Mouse (Mus musculus) thymus, postnatal 0 days (tissue): ENCODE measurements around the gene Hist1h1c. TPM values are rescaled to one million over a fixed set of nuclear protein-coding genes. Genes with fewer than 3 reads are reported as not detected.
"Not testable (repeated sequence)": the region's sequence is repeated elsewhere in the genome, so short reads cannot be mapped to it uniquely, and the experiment has no call there.

Experiments
- DNase-seq: peaks from one replicate; pipeline ENCODE4 v3.0.0-alpha.2; 2015; ENCODE audit warnings: low spot score
- polyA plus RNA-seq: library from polyadenylated mRNA; unstranded; fragments of >200 nt; fragmentation: Nextera tagmentation; extraction: Ambion mirVana; gene quantifications from 2 replicates; pipeline ENCODE4 v1.2.1, GENCODE M21; 2015

Hist1h1c gene
- polyA plus RNA-seq, 1 experiment from 2014 or later, result 44.7 TPM

DNA sequence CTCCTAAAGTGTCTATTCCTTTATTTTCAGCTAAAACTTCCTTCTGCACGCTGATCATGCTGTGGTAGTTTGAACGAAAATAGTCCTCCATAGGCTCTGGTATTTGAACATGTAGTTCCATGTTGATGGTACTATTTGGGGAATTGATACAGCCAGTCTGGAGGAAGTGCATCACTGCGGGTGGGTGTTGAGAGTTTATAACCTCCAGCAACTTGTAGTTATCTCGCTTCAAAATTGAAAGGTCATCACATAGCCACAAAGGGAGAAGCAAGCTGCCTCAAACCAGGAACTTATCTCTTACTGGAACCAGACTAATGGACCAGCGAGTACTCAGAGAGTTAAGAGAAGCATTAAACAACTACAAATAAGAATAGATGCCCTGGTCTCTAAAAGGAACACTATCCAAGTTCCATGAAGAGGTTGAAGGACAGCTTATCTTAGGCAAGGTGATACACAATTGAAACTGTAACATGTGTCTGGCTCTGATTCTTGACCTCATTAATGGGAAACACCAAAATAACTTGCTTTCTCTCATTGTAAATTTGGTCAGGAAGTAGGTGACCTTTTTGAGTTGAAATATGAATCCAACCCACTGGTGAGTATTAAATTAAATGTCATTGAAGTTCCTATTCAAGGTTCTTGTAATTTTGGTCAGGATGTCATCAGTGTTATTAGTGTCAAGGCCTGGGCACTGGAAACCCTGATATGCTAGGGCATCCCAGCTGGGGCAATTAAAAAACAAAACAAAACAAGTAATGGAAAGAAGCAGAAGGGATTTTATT lies 22.2 kb upstream of the Hist1h1c start:
- no peak for DNase-seq

DNA sequence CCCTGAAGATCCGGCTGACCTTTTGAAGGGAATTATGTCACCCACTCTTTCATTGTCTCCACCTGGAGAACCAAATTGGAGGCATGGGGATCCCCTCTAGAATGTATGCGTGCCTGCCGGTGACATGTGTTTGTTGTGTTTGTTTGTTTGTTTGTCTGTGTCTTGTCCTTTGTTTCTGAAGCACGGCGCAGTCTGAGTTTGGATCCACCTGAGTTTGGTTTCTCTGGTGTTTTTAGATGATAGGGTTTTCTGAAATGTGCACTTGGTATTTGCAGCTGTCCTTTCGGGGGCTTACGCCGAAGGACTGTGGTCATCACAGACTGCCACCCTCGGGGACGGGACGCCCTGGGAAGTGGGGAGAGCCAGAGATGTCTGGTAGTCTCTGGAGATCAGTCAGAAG lies 21.4 kb upstream of the Hist1h1c start:
- no peak for DNase-seq

DNA sequence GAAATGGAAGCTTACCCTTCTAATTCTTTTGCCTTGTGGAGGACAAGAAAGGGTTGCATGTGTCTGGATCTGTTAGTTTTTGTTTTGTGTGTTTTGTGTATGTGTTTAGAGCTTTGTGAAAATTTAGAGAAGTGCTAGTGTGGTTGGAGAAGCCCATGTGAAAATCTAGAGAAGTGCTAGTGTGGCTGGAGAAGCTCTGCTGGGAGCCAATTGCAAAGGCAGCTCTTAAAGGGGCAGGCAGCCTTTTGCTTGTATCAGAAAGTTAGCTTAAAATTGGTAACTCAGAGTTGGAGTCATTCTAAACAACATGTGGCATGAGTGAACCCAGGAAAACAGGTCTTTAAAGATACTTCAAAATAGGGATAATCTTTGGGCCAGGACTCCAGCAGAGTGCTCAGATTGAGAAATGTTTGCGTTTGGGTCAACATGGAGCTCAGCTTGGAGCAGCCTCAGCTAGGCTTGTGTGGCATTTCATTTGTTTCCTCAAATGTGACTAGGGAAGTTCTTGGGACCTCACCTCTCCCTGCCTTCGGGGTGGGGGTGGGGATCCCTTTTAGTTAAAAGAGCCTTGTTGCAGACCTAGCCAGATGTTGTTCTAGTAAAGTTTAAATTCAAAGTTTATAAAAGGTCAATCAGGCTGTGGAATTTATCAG lies 20.9 kb upstream of the Hist1h1c start:
- not testable (repeated sequence) for DNase-seq

DNA sequence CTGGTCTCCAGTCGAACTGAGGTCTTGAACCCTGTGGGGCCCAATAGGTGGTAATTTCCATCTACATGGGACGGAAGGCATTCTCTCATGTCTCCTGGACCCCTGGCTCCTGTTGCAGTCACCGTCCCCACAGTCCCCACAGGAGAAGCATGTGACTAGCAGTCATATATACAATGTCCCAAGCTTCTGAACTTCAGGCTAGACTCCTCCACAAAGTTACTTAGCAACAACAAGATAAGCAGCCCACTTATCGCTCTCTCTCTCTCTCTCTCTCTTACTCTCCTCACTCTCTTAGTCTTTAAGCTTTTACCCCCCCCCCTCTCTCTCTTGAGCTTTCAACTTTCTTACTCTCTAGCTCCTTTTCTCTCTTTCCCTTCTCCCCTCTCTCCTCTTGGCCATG lies 14.4 kb upstream of the Hist1h1c start:
- no peak for DNase-seq

DNA sequence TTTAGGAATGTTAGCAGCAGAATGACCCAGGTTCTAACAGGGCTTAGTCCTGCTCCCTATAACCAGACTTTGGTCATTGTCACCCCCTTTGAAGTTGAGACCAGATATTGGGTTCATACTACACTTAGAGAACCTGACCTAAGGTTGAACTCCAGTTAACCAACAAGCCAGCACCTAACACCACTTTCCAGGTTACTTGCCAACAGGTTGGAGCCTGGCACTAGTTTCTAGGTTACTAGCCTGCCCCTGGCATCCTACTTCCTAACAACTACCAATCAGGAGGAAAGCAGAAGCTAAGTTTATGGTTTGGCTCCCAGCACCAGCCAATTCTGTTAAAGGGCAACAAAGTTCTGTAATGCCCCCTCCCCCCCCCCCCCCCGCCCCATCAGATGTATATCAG lies 13.4 kb upstream of the Hist1h1c start:
- no peak for DNase-seq

DNA sequence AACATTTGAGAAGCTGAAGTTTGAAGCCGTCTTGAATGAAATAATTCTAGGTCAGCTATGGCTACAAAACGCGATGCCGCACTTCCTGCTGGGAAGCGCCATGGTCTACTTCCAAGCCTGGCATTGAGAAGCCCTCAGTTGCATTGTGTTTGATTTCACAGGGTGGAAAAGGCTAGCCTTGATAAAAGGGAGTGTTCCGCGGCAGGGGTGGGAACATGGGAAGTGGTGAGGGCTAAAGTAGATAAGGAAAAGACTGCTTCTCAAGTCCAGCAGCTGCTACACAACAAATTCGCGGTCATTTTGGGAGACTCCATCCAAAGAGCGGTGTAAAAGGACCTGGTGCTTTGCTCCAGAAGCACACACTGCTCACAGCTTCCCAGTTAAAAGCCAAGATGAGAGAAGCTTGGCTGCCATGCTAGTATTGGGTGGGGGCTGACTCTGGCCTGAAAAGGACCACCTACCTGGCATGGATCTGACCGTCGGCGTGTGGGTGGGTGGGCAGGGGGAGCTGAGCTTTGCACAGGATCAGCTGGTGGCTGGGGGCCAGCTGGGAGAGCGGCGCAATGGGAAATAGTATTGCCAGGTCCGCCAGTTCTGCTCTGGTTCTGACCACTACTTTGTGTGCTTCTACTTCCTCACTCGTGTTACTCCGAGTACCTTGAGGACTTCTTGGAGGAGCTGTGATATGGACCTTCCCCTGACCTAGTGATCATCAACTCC lies 10.0 kb upstream of the Hist1h1c start:
- DNase-seq, result no peak

DNA sequence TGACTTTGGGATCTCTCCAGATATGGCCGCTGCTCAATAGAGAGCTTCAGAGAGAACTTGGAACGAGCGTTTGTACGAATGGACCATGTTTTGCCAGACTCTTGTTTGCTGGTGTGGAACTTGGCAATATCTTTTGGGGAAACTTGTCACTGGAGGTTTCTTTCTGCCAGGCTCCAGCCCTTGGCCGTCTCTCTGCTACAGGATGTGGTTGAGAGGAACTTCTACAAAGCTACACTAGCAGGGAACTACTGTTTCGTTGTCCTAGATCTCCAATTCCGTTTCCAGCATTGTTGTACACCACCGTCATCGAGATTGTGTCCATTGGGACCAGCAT lies 9.4 kb upstream of the Hist1h1c start:
- DNase-seq, result peak; percentile 63

DNA sequence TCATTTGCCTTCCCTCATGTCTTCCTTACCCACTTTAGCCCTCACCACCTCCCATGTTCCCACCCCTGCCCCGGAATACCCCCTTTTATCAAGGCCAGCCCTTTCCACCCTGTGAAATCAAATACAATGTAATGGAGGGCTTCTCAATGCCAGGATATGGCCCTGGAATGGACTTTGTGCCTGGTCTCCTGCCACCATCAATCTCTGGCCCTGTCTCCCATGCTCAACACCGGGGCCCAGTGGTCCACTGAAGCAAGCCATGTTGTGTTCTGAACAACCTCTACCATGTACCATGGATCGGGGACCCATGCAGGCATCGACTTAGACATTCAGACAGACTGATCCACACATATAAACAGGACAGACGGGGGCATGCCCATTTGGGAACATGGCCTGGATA lies 8.9 kb upstream of the Hist1h1c start:
- no peak for DNase-seq

DNA sequence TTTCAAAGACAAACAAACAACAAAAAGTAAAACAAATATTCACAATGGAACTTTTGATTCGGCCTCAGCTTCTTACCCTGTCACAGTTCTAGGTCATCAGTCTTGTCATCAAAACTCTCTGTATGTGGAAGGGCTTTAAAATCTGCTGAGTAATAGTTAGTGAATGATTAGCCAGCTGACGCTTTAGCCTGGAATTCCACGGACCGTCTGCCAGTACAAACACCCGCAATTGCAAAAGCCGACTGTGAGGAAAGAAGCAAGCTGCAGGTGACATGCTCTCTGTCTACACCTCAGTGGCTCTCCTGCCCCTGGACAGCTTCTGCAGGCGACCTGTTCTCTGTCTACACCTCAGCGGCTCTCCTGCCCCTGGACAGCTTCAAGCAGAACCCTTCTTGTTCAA lies 8.1 kb upstream of the Hist1h1c start:
- no peak for DNase-seq

DNA sequence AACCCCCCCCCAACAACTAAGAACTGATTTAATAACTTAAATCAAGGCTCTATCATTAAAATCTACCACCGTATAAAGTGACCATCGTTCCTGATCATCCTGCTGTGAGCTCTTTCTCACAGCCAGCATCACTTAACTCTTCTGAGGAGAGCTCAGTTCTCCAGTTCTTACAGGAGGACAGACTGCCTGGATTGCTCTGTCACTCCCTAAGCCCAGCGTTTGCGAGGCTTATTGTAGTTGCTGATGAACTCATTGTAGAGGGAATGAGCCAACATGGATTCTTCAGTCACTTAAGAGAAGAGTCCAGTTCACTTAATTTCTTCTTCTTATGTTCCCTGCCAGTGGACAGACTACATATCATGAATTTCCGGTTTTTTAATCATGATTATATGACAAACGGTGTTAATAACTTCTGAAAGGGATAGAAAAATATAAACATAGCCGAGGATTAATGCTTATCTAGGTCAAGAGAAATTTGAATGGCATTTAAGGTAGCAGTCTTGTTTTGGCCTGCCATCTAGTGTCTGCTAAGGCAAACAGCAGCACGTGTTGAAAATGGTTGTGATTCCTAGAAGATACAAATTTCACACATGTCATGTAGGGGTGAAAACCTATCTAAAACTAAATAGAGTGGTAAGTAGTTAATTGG lies 6.3 kb upstream of the Hist1h1c start:
- peak; percentile 67 for DNase-seq

DNA sequence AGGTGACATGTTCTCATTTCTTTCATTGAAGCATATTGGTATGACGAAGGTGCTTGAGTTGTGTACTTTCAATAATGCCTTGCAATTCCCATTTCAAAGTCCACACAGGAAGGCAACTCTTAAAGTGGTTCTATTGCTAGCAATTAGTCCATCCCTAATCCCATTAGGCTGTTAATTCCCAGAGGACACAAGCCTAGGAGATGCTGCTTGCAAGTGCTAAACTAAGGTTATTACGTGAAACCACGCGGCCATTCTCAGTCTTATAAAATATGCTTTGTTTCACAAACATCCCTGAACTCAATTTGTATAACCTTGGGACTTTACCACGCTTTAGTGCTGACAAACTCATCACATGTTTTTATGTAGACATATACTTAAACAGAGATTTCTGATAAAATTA lies 1.5 kb upstream of the Hist1h1c start:
- no peak for DNase-seq

DNA sequence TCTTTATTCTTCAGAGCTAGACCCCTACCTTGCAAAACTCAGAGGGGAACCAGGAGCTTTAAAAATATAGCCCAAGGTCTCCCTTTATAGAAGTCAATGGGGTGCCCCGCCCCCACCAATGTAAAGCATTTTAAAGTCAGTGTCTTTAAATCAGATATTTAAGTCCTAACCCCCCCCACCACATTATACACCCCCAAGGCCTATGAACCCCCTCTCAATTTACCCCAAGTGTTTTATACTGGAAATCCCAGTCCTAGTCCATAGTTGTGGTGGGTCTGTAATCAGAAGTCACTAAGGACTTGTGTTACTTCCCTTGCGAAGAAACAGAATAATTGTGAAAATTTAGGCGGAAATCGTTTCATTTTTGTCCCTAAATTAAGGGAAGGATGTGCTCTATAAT lies 567 bp upstream of the Hist1h1c start:
- DNase-seq, result peak; percentile 59

DNA sequence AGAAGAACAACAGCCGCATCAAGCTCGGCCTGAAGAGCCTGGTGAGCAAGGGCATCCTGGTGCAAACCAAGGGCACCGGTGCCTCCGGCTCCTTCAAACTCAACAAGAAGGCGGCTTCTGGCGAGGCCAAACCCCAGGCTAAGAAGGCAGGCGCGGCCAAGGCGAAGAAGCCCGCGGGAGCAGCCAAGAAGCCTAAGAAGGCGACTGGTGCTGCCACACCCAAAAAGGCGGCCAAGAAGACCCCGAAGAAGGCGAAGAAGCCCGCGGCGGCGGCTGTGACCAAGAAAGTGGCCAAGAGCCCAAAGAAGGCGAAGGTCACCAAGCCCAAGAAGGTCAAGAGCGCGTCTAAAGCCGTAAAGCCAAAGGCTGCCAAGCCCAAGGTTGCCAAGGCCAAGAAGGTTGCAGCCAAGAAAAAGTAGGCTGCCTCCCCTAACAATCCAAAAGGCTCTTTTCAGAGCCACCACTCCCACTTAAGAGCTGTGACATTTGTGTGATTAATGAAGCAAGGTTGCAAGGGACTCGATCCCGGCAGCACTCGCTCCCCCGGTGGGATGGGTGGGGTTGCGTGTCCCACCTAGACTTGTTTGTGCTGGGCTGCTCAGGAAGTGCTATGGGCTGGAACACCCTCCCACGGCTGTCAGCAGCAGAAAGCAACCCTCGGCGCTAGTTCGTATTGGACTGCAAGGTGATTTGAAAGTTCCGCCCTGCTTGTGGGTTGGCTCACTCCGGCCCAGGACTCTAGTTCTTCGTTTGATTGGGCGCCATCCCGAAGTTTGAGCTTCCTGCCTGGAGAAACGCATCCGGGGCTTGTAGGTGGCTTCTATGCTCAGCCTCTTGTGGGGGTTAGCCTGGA lies 687 bp downstream of the Hist1h1c start:
- DNase-seq, result peak; percentile 94

DNA sequence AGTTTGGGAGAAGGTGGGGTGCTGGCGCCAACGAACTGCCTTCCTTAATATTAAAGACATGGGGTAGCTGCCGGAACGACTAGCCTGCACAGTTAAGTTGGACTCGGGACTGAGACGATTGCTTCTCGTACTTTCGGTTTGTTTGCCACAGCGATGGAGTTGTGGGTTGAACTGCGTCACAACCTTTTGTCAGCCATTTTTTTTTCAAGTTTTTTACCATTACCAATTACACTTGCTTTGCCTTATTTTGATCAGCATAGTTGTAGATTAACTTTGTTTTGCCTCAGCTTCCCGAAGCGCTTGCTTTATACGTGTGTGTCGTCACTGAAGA lies 1.3 kb downstream of the Hist1h1c start:
- DNase-seq, result no peak

DNA sequence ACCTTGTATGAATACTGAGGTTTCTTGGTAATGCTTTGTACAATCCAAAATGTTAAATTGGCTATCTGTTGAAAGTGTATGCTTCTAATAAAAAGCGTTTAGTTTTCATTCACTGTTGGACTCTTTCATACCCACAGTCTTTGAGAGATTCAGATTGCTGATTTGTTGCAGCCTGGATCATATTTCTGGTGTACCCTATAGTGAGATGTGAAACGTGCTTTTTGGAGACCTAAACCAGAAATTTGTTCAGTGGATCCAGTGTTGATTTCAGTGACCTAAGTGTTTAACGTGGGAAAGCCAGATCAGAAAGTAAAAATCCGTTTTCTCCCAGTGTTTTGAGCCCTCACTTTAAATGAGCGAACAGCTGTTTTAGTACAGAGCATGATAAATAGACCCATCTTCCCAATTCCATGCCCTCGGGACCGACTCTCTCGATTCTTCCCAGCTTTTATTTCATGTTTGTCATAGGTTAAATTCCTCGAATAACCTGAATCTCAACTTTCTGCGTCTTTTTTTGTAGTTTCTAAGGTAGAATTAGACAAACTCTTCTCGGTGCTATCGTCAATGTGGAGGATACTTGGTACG lies 1.7 kb downstream of the Hist1h1c start:
- no peak for DNase-seq

DNA sequence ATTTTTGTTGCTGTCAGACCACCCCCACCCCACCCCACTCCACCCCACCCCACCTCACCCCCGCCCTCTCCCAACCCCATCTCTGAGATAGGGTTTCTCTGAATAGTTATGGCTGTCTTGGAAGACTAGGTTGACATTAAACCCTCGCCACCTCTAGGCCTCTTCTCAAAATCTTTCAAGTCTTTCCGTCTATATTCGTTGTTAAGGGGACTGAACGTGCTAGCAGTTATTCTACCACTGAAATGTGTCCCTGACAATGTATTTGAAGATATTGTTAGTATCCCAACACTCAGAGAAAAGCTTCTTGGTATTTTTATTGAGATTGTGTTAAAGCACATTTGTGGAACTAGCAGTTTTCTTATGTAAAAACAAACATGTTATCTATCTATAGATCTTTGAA lies 2.3 kb downstream of the Hist1h1c start:
- peak; percentile 13 for DNase-seq

DNA sequence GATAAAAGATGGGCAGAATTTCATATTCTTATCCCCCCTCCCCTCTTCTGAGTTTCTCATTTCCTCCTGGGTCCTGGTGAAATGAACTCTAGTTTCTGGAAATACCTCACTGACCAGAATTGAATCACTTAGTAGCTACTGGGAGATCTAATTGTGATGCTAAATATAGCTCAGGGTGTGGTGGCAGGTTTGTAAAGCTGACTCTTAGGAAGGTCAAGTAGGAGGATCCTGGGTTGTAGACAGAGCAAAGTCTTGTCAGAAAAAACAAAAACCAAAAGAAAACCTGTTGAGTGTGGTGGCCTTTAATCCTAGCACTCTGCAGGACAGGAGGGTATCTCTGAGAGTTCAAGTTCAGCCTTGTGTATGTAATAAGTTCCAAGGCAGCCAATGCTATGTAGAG lies 3.4 kb downstream of the Hist1h1c start:
- DNase-seq, result peak; percentile 2

DNA sequence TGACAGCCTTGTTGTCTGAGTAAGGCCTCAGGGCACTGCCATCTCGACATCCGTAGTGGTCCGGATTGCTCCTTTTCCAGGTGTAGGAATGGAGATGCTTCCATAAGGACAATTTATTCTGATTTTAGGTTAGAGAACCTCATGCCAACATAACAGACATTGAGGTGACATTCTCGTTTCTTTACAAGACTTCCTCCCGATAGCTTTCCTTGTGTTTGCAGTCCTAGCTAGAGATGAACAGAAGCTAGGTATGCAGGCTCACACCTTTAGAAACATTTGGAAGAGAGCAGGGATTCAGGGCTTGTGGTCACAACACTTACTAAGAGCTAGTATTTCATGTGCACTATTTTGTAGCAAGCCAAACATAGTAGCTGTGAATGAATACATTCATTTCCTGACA lies 4.6 kb downstream of the Hist1h1c start:
- peak; percentile 1 for DNase-seq

DNA sequence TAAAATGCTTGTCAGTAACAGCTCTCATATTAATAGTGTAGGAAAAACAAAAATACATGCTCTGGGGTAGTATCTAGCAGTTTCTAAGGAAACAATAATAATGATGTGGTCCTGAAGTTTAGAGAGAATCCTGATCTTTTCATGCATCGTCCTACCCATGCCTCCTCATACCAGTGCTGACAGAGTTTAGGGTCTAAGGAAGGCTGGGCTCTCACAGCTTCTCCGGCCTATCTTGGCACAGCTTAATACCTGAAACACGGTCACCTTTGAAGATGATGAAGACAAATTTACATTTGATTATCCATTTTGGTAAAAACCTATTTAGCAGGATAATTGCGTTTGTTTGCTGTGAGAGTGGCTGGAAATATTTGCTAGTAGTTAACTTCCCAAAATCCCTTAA lies 5.4 kb downstream of the Hist1h1c start:
- peak; percentile 5 for DNase-seq

DNA sequence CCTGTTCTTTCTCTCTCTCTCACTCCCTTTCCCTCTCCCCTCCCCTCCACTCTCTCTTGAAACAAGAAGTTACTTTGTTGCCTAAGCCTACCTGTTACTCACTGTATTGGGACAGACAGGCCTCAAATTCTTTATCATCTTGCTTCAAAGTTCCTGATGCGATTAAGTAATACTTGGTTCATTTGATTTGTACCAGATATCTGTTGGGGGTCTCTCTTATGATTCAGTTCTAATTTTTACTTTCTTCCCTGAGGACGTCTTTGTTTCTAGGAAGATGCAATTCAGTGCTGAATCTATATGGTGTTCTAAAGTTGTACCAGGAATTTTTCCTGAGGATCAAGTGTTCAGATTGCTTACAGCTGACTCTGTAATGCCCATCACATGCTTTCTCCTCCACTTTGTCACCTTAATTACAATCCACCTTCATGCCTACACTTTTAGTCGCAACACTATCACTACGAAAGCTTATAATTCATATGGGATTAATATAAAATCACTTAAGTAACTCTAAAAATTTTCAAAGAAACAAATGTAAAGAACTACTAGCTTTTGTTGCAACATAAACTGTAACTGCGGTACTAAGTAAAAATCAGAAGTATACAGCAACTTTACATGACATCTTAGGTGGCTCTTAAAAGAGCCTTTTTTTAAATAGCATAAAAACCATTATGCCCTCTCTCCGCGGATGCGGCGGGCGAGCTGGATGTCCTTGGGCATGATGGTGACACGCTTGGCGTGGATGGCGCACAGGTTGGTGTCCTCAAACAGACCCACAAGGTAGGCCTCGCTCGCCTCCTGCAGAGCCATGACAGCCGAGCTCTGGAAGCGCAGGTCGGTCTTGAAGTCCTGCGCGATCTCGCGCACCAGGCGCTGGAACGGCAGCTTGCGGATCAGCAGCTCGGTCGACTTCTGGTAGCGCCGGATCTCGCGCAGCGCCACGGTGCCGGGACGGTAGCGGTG lies 6.1 kb downstream of the Hist1h1c start:
- peak; percentile 28 for DNase-seq
